Mouse (Mus musculus) heart, adult 2 months (tissue): ENCODE measurements around the gene Sema3a.

ENCODE experiments used
- CTCF ChIP-seq: fragments of 200-600 bp; IDR thresholded peaks from 2 replicates; pipeline ENCODE4 v1.8.1; 2022; ENCODE audit warnings: antibody characterized with exemption, mild to moderate bottlenecking, moderate library complexity
- POLR2A ChIP-seq: fragments of 200-500 bp; IDR thresholded peaks from 2 replicates; pipeline ENCODE4 v1.6.1; 2011; ENCODE audit warnings: mild to moderate bottlenecking, low read depth, low read length, control low read depth; ENCODE audit not compliant: insufficient read depth

DNA sequence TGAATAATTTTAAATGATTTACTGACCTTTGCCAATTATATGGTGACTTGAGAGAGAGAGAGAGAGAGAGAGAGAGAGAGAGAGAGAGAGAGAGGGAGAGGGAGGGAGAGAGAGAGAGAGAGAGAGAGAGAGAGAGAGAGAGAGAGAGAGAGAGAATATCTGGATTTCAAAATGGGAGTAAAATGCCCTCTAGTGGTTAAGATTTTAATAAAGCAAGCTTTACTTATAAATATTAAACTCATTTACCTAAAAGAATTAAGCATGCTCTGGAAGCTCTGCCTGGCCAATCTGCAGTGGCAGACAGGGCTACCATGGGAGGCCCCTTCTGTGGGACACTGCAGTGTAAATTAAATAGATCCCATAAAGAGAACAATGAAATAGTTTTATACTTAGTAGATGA lies 505.5 kb downstream of the Sema3a start:
- peak; percentile 49 for TF ChIP-seq CTCF
- no peak for TF ChIP-seq POLR2A
